Mouse (Mus musculus) heart, postnatal 0 days (tissue): ENCODE results near the gene Gm17509.

Experiments used
- CTCF ChIP-seq: IDR thresholded peaks from 2 replicates; pipeline ENCODE4 v1.5.1; 2016; ENCODE audit warnings: antibody characterized with exemption, control low read depth, low read depth
- EP300 ChIP-seq: IDR thresholded peaks from 2 replicates; pipeline ENCODE4 v1.6.1; 2016; ENCODE audit warnings: antibody characterized with exemption, low read depth

- TF ChIP-seq CTCF (no peak), EP300 (no peak)
Measured at GRCm38 (mm10) chr13:117206066-117206465, 14.8 kb downstream of the Gm17509 start.
